Mouse (Mus musculus) adrenal gland, postnatal 4 days (tissue): Measurements from ENCODE around the gene Suclg2. TPM values are rescaled to one million over a fixed set of nuclear protein-coding genes. Genes with fewer than 3 reads are reported as not detected.

Experiments
- DNase-seq, 2 experiments: peaks; one replicate each; pipeline ENCODE4 v3.0.0; 2021 to 2022; ENCODE audit warnings: low spot score in 2 of 2, mixed read lengths in 2 of 2
- total RNA-seq, 2 experiments: library from RNA; stranded (reverse); gene quantifications; 2 replicates each; pipeline ENCODE4 v1.2.3; 2021

Suclg2 gene
- total RNA-seq, 2 experiments from 2014 or later: 130 to 135 TPM

GRCm38 (mm10) chr6:95483686-95484085, 234.9 kb downstream of the Suclg2 start:
- no peak for DNase-seq

GRCm38 (mm10) chr6:95483127-95483526, 235.5 kb downstream of the Suclg2 start:
- no peak for DNase-seq

- no peak for DNase-seq
Observed at GRCm38 (mm10) chr6:95479801-95480200, 238.8 kb downstream of the Suclg2 start.

GRCm38 (mm10) chr6:95469521-95469920, 249.1 kb downstream of the Suclg2 start:
- DNase-seq: no peak

- DNase-seq: no peak
Observed at GRCm38 (mm10) chr6:95465322-95465721, 253.3 kb downstream of the Suclg2 start.

- no peak for DNase-seq
Observed at GRCm38 (mm10) chr6:95459372-95459771, 259.2 kb downstream of the Suclg2 start.

GRCm38 (mm10) chr6:95446151-95446550, 272.4 kb downstream of the Suclg2 start:
- no peak for DNase-seq

- peak; percentile 52 to 53 for DNase-seq
Observed at GRCm38 (mm10) chr6:95445036-95445435, 273.6 kb downstream of the Suclg2 start.
